Mouse (Mus musculus) left cerebral cortex, adult 6 months (tissue): ENCODE results near the gene Nlrp4e. TPM values are rescaled to one million over a fixed set of nuclear protein-coding genes. Genes with fewer than 3 reads are reported as not detected.

Source experiments
- long read RNA-seq, 2 experiments: library from polyadenylated mRNA; unstranded; transcript quantifications; one replicate each; pipeline ENCODE4 v2.0.0; 2019 to 2020
- polyA plus RNA-seq: library from polyadenylated mRNA; unstranded; fragments of <200 nt; fragmentation: Nextera tagmentation; gene quantifications from 2 replicates; pipeline ENCODE4 v1.2.3, GENCODE M21; 2021

Gene Nlrp4e
- not detected in 2 replicates for polyA plus RNA-seq
- long read RNA-seq, experiment 1: 0 reads
- long read RNA-seq, experiment 2: 0 reads

DNA sequence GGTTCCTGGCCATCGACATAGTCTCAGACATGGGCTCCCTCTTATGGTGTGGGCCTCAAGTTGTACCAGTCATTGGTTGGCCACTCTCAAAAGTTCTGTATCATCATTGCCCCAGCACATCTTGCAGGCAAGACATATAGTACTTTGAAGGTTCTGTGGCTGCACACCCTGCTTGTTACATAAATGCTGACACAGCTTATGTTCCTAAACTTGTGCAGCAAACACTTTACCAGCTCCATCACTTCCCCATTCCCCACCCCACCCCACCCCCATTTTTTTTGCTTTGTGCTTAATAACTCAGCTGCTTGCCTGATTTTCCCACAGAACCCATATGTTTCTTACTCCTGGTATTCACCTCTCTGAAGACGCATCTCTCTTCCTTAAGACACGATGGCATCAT, at the start of gene Nlrp4e:
Gene Nlrp4e (plus strand): TSS at position 301 of the 400 bp plus-strand sequence.

DNA sequence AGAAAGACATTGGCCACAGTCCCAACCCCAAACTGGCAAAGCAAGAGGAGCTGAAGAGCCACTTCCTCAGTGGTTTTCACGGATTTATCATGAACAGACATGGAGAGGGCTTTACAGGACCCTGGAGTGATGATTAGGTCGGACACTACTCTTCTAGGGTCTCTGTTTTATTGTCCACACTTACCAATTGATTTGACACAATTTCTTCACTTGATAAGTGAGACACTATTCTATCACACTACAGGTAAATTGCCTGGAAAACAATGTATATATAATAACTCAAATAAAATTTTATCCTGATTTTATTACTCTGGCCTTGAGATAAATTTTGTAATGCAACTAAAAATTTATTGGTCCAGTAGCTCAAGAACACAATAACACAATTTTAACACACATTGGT, 49.4 kb upstream of the Nlrp4e start, which contains the start of gene Vmn1r166:
Gene Vmn1r166 (minus strand): TSS at position 101 of the 400 bp plus-strand sequence.

DNA sequence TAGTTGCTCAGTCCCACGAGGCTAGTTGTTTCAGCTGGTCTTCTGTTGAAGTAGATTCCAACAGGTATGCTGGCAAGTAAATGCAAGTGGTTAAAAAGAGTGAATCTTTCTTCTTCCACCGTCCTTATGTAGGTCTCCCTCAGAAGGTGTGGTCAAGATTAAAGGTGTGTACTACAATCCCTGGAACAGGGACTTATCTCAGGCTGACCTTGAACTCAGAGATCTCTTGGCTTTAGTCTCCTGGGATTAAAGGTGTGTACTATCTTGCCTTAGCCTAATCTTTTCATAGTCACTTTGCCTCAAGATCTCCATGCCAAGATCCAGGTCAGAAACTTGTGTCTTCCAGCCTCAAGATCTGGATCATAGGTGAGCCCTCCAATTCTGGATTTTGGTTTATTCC, 22.2 kb upstream of the Nlrp4e start, which contains the start of gene Gm6902:
Gene Gm6902 (minus strand): TSS at position 101 of the 400 bp plus-strand sequence.

GRCm38 (mm10) chr7:23385589-23385988, 84.6 kb downstream of the Nlrp4e start, which contains the start of gene Nlrp5:
Gene Nlrp5 (plus strand): TSS chr7:23385889.

Other genes with a start within 250 kb of the Nlrp4e start
- gene Vmn1r163, start 245.7 kb upstream of the Nlrp4e start, polyA plus RNA-seq: not detected in 2 replicates
- not detected in 2 replicates for gene Gm8720, start 233.7 kb upstream of the Nlrp4e start, polyA plus RNA-seq
- gene Gm10662, start 156.7 kb upstream of the Nlrp4e start, polyA plus RNA-seq: not detected in 2 replicates
- gene Vmn1r165, start 83.9 kb upstream of the Nlrp4e start, polyA plus RNA-seq: not detected in 2 replicates
- gene Vmn1r166, start 49.5 kb upstream of the Nlrp4e start, polyA plus RNA-seq: not detected in 2 replicates
- not detected in 2 replicates for gene Gm6902, start 22.3 kb upstream of the Nlrp4e start, polyA plus RNA-seq
- gene Nlrp5, start 84.7 kb downstream of the Nlrp4e start, polyA plus RNA-seq: not detected in 2 replicates
- not detected in 2 replicates for gene Vmn1r167, start 206.0 kb downstream of the Nlrp4e start, polyA plus RNA-seq
- gene Vmn1r168, start 238.5 kb downstream of the Nlrp4e start, polyA plus RNA-seq: not detected in 2 replicates